Mouse (Mus musculus) left cerebral cortex, adult 2 months (tissue): ENCODE results near the gene Dnal4. TPM values are rescaled to one million over a fixed set of nuclear protein-coding genes. Genes with fewer than 3 reads are reported as not detected.
"Not testable (repeated sequence)": the region's sequence is repeated elsewhere in the genome, so short reads cannot be mapped to it uniquely, and the experiment has no call there.

ENCODE experiments used
- DNase-seq, 2 experiments: peaks; one replicate each; pipeline ENCODE4 v3.0.0; 2021 to 2022; ENCODE audit warnings: low spot score in 2 of 2, mixed read lengths in 1 of 2; ENCODE audit errors: extremely low spot score in 1 of 2
- H3K27ac ChIP-seq: fragments of 200-600 bp; 2 replicates; pipeline ENCODE4 v1.8.1; 2022
- H3K4me3 ChIP-seq: fragments of 200-600 bp; 2 replicates; pipeline ENCODE4 v1.8.1; 2022
- CTCF ChIP-seq: fragments of 200-600 bp; IDR thresholded peaks from 2 replicates; pipeline ENCODE4 v1.8.1; 2022; ENCODE audit warnings: antibody characterized with exemption, mild to moderate bottlenecking, moderate library complexity
- intact Hi-C: fragments of 180-260 bp; cut with DNase I; formaldehyde crosslinking; loops from one replicate; pipeline ENCODE4 v1.15.1; 2025
- long read RNA-seq, 2 experiments: library from polyadenylated mRNA; stranded (forward); transcript quantifications; one replicate each; pipeline ENCODE4 v2.0.0; 2021; ENCODE audit warnings: borderline mapping rate in 2 of 2
- total RNA-seq, 2 experiments: library from RNA; stranded (reverse); gene quantifications; 2 replicates each; pipeline ENCODE4 v1.2.3; 2021

The Dnal4 gene
- total RNA-seq = 10 to 100 TPM; 53.2 to 54.1 TPM
- long read RNA-seq, experiment 1, transcript Dnal4-201 (4 exons, 1,472 nt) = major isoform, 47 of 61 reads
- long read RNA-seq, experiment 1, partial matches to known transcripts = 9 of 61 reads
- long read RNA-seq, experiment 1, other reads (novel, unspliced or antisense) = 4 of 61 reads
- long read RNA-seq, experiment 2, transcript Dnal4-201 (4 exons, 1,472 nt) = major isoform, 32 of 48 reads
- long read RNA-seq, experiment 2, partial matches to known transcripts = 7 of 48 reads
- long read RNA-seq, experiment 2, other reads (novel, unspliced or antisense) = 9 of 48 reads

- no peak within 1 kb of the TSS for H3K4me3 ChIP-seq
- no peak for TF ChIP-seq CTCF
- intact Hi-C loops = no loop called here
- H3K27ac ChIP-seq = no peak within 1 kb of the TSS
- DNase-seq = no peak
Observed at GRCm38 (mm10) chr15:79777749-79778148, at the start of gene Dnal4. Gene Dnal4, minus strand, starts transcription at chr15:79777849.

- DNase-seq = no peak
- Histone ChIP-seq H3K27ac (peak overlapping the region; percentile 76), H3K4me3 (peak overlapping the region; percentile 38; the same call in 1 of the 2 replicates)
- TF ChIP-seq CTCF = no peak
- intact Hi-C loops = no loop called here
Observed at GRCm38 (mm10) chr15:79827061-79827777, 49.6 kb upstream of the Dnal4 start.

GRCm38 (mm10) chr15:79826221-79826935, 48.7 kb upstream of the Dnal4 start:
- DNase-seq = no peak
- no peak for TF ChIP-seq CTCF
- Histone ChIP-seq H3K27ac (peak overlapping the region; percentile 76), H3K4me3 (no peak overlapping the region; the same call in 1 of the 2 replicates)
- intact Hi-C loops = no loop called here

GRCm38 (mm10) chr15:79825146-79825825, 47.6 kb upstream of the Dnal4 start:
- H3K27ac ChIP-seq = peak overlapping the region; percentile 37; the same call in 1 of the 2 replicates
- peak; percentile 30 to 33 for DNase-seq
- intact Hi-C loops = no loop called here
- H3K4me3 ChIP-seq = no peak overlapping the region
- TF ChIP-seq CTCF = peak; percentile 63

GRCm38 (mm10) chr15:79823588-79824280, 46.1 kb upstream of the Dnal4 start:
- intact Hi-C loops = no loop called here

GRCm38 (mm10) chr15:79822265-79823199, 44.9 kb upstream of the Dnal4 start:
- no peak overlapping the region for H3K27ac ChIP-seq
- TF ChIP-seq CTCF = no peak
- intact Hi-C loops = no loop called here
- no peak overlapping the region for H3K4me3 ChIP-seq
- DNase-seq = no peak

More at GRCm38 (mm10) chr15:79823588-79824280, 46.1 kb upstream of the Dnal4 start:
- no peak for TF ChIP-seq CTCF
- H3K27ac ChIP-seq = no peak overlapping the region
- peak; percentile 35 to 41 for DNase-seq
- H3K4me3 ChIP-seq = no peak overlapping the region

GRCm38 (mm10) chr15:79818325-79818724, 40.7 kb upstream of the Dnal4 start:
- no peak for DNase-seq
- no peak overlapping the region for H3K27ac ChIP-seq
- intact Hi-C loops = no loop called here
- H3K4me3 ChIP-seq = no peak overlapping the region
- TF ChIP-seq CTCF = peak; percentile 32

GRCm38 (mm10) chr15:79813666-79814258, 36.1 kb upstream of the Dnal4 start:
- DNase-seq = no peak
- no peak for TF ChIP-seq CTCF
- H3K4me3 ChIP-seq = no peak overlapping the region
- intact Hi-C loops = no loop called here
- no peak overlapping the region for H3K27ac ChIP-seq

GRCm38 (mm10) chr15:79812840-79813239, 35.2 kb upstream of the Dnal4 start:
- H3K4me3 ChIP-seq, DNase-seq, intact Hi-C loops, H3K27ac ChIP-seq: not testable (repeated sequence)

- intact Hi-C loops = no loop called here
- no peak for TF ChIP-seq CTCF
- no peak for DNase-seq
- Histone ChIP-seq H3K4me3 (no peak overlapping the region), H3K27ac (no peak overlapping the region)
Observed at GRCm38 (mm10) chr15:79810997-79811396, 33.3 kb upstream of the Dnal4 start.
